Mouse (Mus musculus) embryo, embryonic 9.5 days (tissue): ENCODE data around the gene Ubap1.

ENCODE experiments used
- DNase-seq: peaks from one replicate; pipeline ENCODE4 v3.0.0-alpha.2; 2017; ENCODE audit errors: extremely low spot score

Ubap1 gene

DNA sequence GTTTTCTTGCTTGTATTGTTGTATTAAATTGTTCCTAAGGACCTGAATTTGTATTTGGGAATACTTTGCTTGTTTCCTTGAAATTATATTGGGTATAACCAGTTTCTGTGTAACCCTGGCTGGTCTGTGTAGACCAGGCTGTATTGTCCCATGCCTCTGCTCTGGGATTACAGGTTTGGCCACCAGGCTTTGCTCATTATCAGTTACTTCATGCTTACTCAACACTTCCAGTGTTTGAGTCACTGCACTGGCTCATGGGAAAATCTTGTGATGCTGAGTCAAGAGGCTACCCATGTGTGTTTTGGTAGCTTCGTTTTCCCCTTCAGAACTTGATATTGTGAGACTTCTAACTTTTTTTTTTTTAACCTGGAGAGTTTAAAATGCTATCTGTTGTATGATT lies 4.5 kb downstream of the Ubap1 start:
- no peak for DNase-seq

DNA sequence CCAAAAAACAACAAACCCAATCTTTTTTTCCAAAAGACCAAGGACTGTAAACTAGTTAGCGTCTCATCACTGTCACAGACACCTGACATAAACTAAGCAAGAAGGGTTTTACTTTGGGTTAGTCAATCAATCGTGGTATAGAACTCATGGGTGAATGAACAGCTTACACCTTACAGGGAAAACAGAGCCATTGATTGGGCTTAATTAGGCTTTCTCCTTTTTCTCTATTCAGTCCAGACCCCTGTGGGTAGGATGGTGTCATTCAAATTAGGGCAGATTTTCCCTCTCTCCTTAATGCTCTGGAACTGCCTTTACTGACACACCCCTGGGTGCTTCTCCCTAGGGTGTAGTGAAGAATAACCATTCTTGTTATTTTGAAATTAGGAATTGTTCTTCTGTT lies 8.4 kb downstream of the Ubap1 start:
- DNase-seq, result no peak

DNA sequence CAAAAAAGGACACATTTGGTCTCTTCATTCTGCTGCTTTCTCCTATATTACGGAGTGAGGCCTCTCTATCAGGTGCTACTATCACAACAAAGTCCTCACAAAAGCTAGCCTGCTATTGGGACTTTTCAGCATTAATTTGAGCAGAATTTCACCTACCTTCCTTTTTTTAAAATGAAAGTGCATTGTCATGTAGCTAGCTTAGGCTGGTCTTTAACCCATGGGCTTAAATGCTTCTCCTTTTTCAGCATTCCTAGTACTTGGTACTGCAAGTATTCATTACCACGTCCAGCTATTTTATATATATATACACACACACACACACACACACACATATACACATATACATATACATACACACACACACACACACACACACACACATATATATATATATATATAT lies 9.9 kb downstream of the Ubap1 start:
- no peak for DNase-seq

DNA sequence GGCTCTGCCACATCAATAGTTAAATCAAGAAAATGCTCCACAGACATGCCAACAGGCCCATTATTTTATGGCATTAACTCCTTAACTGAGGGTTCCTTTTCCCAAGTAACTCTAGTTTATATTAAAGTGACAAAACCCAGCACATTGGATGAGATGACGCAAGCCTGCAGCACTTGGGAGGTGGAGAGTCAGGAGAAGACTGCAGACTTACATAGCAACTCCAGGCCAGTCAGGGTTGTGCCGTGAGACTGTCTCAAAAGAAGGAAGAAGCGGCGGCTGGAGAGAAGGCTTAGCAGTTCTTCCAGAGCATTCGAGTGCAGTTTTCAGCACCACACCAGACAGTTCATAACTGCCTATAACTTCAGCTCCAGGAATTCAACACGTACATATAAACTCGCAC lies 10.6 kb downstream of the Ubap1 start:
- DNase-seq, result no peak

DNA sequence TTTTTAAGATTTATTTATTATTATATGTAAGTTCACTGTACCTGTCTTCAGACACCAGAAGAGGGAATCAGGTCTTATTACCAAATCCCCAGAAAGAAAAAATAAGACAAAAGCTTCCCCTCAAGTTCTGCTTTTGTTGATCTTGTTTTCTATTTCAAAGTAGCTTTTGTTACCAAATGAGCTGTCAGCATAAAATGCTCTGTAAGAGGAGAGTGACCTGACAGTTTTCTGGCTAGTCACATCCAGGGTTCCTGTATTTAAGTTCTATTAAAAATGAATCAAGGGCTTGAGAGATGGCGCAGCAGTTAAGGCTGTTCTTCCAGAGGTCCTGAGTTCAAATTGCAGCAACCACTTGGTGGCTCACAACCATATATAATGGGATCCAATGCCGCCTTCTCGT lies 12.3 kb downstream of the Ubap1 start:
- no peak for DNase-seq

DNA sequence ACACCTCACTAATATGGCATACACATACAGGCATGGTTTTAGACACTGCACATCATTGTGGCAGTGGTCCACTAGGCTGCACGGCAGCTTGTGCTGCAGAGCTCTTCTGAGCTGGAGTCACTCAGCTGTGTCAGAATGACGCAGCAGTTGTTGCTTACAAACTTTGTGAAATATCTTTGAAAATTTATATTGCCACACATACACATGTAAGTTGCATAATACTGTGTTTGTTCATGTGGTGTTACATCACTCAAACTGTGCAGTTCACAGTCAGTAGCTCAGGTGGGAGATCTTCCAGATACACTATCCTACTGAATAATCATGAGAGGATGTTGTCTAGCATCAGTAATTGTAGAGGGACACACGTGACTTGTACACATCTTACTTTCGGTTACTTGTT lies 19.4 kb downstream of the Ubap1 start:
- no peak for DNase-seq

DNA sequence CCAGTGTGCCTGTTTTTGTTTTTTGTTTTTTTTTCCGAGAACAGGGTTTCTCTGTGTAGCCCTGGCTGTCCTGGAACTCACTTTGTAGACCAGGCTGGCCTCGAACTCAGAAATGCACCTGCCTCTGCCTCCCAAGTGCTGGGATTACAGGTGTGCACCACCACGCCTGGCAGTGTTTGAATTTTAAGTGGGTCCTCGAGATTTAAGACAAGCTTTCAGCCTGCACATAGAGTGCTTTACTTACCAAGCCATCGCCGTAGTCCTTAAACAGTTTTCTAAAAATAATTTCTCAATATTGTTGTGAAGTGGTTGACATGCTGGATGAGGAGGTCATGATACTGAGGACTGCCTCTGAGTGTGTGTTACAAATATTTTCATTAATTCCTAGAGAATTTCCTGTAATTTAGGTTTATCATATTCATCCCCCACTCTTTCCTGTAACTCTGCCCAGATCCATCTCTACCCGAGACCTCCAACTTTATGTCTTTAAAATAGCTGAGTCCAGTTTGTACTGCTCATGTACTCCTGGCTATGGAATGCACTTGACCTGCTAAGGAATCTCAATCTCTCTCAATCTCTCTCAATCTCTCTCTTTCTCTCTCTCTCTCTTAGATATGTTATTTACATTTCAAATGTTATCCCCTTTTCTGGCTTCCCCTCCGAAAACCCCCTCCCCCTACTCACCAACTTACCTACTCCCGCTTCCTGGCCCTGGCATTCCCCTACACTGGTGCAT lies 21.1 kb downstream of the Ubap1 start:
- DNase-seq, result no peak

DNA sequence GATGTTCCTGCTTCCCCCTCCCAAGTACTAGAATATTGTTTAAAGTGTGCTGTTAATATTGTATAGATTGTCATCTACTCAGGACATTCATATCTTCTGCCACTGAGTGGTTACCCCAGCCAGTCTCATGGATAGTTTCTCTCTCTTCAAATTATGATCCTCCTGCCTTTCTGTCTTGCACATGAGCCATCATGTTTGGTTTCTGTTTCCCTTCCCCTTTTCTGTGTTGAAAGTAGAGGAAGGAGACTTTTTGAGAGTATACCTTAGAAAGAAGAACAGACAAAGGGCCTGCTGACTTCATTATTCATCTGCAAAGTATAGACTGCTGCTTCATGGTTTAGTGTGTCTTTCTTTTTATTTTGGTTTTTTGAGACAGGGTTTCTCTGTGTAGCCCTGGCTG lies 28.8 kb downstream of the Ubap1 start:
- no peak for DNase-seq

DNA sequence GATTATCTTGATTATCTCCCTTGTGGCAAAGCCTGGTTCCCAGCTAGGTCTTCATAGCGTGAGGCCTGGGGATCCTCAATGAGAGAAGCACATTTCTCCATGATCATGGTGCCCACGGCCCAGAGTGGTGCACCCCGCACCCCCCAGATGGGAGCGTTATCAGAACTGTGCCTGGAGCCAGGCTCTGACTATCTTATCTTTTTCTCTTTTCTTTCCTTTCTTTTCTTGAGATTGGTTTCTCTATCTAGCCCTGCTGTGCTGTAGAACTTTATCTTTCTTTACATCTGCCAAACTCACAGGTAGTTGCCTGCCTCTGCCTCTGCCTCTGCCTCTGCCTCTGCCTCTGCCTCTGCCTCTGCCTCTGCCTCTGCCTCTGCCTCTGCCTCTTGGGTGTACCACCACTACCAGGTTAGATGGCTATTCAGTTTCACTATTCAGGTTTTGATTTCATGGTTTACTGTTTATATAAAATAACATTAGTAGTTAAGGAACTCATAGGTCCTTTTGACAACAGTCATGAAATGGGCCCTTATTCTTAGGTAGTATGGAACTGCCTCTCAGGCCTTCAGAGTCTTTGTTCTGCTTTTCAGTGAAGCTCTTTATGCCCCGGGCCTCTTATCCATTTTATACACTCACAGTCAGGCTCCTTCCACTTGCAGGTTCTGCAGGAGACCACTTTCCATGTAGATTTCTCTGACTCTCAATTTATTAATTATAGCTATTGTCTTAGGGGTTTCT lies 32.6 kb downstream of the Ubap1 start:
- DNase-seq, result no peak

DNA sequence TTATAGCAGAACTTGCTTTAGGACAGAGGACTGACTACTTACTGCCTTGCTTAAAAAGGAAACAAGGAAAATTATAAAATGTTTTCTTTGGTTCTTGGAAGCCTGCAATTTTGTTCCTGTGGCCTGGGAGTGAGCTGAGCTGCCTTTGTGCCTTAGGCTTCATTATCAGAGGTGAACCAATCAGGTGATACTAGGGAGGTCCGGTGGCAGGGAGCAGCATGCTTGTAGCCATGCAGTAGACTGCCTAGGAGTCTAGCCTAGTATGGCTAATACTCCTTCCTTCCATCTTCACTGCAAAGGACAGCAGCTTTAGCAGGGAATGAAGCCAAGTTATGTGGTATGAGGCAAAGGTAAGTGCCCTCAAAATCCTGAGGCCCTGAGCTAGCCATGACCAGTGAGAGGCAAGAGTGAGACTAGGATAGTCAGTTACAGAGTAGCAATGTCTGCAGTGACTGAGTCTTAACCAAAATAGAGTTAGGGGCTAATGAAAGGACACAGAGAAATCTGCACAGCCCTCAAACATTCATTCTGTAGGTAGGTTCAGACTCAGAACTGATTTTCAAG lies 37.7 kb downstream of the Ubap1 start:
- no peak for DNase-seq

DNA sequence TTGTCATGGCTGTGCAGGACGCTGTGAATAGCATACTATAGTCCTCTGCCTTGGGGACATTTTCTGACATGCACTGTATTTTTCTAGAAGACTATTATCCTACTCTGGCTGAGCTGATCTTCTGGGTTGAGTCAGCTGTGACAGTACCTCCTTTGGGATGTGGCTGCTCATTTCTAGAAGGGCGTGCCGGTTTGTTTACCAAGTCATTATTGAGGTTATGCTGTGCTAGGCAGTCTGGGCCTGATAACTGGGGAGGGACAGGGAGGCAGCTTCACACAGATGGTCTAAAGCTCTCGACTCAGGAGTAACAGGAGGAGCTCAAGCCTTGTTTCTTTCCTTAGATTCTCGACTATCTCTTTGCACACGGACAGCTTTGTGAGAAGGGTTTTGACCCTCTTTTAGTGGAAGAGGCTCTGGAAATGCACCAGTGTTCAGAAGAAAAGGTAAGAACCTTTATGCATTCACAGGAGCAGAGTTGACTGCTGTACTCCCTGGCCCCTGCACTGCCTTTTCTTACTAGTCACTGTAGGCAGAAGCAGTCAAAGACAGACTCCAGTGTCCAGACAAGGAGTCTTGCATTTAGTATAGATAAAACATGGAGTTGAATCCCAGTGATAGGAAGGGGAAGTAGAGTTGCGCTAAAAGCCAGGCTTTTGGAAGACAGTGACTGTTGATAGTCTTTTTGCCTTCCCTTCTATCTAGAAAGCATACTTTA lies 39.1 kb downstream of the Ubap1 start:
- DNase-seq, result no peak

DNA sequence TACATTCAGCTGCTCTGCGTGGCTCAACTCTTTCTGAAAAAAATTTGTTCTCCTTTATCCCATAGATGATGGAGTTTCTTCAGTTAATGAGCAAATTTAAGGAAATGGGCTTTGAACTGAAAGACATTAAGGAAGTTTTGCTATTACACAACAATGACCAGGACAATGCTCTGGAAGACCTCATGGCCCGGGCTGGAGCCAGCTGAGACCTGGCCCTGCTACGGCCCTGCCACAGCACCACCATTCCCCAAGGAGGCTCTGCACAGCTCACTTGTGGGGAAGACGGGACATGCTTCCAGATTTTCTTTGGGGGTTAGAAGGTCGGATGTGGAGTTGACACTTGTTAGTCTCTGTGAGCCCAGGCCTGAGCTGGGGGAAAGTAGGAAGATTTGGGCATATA lies 39.8 kb downstream of the Ubap1 start:
- no peak for DNase-seq

DNA sequence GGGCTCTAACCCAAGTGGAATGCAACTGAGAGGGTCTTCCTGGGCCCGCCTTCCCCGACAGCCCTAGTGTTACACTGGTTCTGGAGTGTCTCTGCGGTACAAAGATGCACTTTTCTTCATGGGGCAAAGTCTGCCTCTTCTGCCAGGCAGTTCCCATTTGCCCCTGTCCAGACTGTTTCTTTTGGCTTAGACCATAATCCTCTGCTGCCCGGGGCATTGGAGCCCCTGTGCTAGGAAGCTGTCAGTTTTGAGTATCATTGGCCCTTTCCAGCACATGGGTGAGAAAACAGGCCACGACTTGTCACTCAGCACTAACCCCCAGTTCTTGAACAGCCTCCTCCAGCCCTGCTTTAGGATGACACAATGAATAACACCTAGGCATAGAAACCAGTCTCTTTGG lies 40.4 kb downstream of the Ubap1 start:
- DNase-seq, result no peak

DNA sequence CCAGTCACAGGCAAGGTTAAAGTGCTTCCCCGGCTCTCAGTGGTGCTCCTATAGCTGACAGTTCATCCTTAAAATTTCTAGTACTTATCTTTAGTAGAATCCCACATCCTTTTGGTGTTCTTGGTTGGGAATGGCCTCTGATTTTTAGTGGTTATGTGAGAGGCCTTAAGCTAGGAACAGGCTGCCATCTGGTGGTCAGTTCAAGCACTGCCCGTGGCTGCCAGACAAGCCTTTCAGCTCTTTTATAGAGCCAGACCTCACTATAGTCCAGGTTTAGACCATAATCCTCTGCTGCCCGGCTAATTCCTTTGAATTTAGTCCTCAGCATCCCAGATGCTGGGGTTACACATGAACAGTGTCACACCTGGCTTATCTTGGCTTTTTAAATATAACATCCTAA lies 41.3 kb downstream of the Ubap1 start:
- peak; percentile 71 for DNase-seq

DNA sequence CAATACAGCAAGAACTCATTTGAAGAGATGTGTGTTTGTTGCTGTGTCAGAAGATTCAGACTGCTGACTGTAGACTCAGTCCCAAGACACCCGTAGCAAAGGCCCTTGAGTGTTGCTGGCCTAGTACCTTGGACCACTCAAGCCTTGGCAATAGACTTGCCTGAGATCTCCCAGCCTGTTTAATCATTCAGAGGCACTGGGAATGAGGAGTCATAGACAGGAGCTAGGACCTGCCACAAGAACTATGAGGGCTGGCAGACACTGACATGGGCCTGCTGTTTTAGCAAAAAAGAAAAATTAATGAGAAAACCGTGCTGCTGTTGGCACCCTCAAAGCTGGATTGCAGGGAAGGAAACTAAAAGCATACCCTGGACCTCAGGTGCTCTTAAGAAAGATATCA lies 42.2 kb downstream of the Ubap1 start:
- DNase-seq, result no peak

DNA sequence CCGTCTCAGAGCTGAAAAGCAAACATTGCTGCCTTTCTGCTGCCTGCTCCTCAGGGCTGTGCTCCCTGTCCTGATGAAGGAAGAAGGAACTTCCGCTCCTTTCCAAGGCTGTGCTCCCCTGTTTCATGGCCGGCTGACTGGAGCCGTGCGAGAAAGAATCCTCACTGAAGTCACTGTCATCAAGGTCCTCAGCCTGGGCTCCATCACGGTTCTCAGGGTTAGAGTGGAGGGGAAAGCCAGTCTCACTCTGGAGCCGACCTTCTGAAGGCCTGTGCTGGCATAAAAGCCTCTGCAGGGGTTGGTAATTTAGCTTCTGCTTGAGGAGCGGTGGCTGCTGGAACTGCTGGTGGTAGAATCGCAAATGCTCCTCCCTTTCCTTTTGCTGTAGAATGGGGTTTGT lies 45.9 kb downstream of the Ubap1 start:
- DNase-seq, result no peak

DNA sequence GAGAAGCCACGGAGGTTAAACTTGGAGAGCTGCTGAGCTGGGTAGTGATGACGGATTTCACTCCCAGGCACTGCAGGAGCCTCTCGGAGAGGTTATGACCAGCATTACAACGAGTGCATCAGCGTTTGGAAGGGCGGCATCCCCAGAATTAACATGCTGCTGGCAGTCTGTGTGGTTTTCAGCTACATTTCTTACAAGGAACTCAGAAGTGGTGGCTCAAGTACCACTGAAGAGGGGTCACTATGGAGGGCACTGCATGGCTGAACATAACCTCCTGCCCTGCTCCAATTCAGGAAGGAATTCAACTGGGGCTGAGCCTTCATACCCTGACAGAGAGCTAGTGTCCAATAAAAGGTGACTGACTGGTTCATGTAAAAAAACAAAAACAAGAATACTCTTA lies 49.6 kb downstream of the Ubap1 start:
- DNase-seq, result no peak

DNA sequence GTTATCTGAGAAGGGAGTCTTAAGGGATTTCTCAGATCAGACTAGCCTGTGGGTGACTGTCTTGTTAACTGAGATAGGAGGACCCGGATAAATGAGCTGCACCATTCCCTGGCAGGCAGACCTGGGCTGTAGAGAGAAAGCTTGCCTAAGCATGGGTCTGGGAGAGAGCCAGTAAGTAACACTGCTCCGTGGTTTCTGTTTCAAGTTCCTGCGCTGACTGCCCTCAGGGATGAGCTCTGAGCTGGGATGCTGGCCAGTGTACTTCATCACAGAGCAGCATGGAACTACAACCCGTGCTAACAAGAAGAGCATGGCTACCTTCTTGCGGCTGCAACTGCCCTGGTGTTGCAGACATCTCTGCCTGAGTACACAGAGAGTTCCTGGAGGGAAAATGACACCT lies 51.1 kb downstream of the Ubap1 start:
- no peak for DNase-seq

DNA sequence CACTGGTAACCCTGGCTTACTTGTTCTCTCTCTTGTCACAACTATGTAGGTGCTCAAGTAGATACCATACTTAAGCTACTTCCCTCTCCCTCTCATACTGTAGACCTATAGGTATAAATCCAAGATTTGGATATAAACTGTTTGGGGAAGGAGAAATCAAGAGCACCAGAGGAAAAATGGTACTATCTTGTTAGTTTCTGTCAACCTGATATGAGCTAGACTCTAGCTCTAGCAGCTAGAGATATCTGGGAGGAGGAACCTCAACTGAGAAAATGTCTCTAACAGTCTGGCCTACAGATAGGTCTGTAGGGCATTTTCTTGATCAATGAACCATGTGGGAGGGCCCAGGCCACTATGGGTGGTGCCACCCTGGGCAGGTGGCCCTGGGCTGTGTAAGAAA lies 52.4 kb downstream of the Ubap1 start:
- DNase-seq, result no peak

DNA sequence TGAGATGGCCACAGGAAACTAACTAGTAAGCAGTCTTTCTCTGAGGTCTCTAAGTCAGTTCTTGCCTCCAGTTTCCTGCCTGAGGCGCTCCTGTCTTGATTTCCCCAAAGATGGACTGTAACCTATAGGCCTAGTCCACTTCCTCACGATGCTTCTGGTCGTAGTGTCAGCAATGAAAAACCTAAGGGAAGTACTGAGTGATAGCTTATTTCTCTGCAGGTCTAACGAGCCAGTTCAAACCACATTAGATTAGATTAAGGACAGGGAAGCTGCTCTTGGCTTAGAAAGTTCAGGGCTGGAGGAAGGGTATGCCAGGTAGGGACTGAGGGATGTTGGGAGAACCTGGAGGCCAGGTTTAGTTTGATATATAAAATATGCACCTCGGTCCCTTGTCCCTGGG lies 52.8 kb downstream of the Ubap1 start:
- no peak for DNase-seq

DNA sequence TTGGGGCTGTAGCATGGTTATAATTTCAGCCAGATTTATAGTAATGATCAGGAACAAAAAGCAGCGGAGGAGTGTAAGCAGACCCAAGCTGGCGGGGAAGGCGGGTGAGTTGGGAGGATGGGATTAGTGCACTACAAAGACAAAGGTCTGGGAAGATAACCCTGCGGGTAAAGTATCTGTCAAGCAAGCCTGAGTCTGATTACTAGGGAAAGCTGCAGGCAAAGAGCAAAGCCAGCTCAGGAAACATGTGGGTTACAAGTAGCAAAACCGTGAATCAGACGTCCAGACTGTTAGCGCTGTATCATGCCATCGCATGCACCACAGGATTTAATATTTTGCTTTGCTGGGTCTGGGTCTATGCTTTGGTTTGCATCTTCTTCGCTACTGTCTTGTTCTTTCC lies 57.8 kb downstream of the Ubap1 start:
- no peak for DNase-seq

DNA sequence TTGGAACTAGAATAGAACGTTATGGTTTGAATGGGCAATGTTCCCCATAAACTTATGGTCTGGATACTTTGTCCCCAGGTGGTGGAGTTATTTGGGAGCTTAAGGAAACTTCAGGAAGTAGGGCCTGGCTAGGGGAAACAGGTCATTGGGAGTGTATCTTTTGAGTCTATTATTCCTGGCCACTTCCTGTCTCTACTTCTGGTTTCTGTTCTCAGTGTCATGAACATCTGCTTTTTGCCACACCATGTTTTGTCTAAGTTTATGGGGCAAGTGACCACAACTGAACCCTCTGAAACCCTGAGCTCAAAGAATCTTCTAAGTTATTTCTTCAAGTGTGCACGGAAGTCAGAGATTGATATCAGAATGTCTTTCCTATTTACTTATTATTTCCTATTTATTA lies 58.6 kb downstream of the Ubap1 start:
- no peak for DNase-seq

DNA sequence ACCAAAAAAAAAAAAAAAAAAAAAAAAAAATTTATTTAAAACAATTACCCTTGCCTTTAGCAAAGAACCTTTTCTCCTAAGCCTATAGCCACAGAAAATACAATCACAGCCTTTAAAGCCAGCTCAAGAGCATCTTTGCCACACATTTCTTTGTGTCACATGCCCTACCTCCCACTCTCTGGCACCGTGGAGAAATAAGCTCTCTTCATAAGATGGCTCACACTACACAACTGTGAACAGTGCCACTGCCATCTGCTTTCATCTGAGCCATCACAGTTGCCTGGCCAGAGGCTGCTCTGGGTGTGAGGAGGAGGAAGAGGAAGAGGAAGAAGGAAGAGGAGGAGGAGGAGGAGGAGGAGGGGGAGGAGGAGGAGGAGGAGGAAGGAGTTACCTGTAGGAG lies 60.5 kb downstream of the Ubap1 start:
- no peak for DNase-seq
